Mouse (Mus musculus) MEL (cell line): ENCODE measurements at regions not wholly inside any gene's neighbourhood (a gene's known extent, or its start where the extent isn't known, plus 50 kb on each side); places are given as distances from the start of the nearest gene placed in this dataset.

Experiments
- DNase-seq: peaks from one replicate; pipeline ENCODE4 v3.0.0; 2011; ENCODE audit warnings: low read depth, low spot score
- H3K27ac ChIP-seq: 2 replicates; pipeline ENCODE4 v1.5.1; 2012; ENCODE audit warnings: low read depth, mild to moderate bottlenecking, control low read depth, low read length, moderate library complexity; ENCODE audit not compliant: control insufficient read depth
- H3K27me3 ChIP-seq, 2 experiments: fragments of 150-350 bp in 1 of 2; sonication (generic) in 1 of 2; 2 replicates each; pipeline ENCODE4 v1.6.1; 2012; ENCODE audit warnings: low read length in 2 of 2, mild to moderate bottlenecking in 2 of 2, improper control_type of control experiment in 1 of 2, moderate library complexity in 1 of 2; ENCODE audit not compliant: insufficient read depth in 2 of 2, control insufficient read depth in 1 of 2
- H3K36me3 ChIP-seq, 2 experiments: 2 replicates each; pipeline ENCODE4 v1.6.1; 2012 to 2014; ENCODE audit warnings: low read length in 2 of 2, improper control_type of control experiment in 1 of 2, inconsistent platforms in 1 of 2, mild to moderate bottlenecking in 1 of 2; ENCODE audit not compliant: insufficient read depth in 2 of 2, control insufficient read depth in 1 of 2
- H3K4me1 ChIP-seq, 2 experiments: fragments of 150-350 bp in 1 of 2; sonication (generic) in 1 of 2; 2 replicates each; pipeline ENCODE4 v1.6.1; 2012; ENCODE audit warnings: low read length in 2 of 2, improper control_type of control experiment in 1 of 2, mild to moderate bottlenecking in 1 of 2; ENCODE audit not compliant: insufficient read depth in 2 of 2, control insufficient read depth in 1 of 2
- H3K4me3 ChIP-seq, 2 experiments: fragments of 150-350 bp in 1 of 2; sonication (generic) in 1 of 2; 2 replicates each; pipeline ENCODE4 v1.5.1; 2012; ENCODE audit warnings: low read depth in 2 of 2, low read length in 2 of 2, mild to moderate bottlenecking in 2 of 2, moderate library complexity in 2 of 2, control low read depth in 1 of 2, improper control_type of control experiment in 1 of 2; ENCODE audit not compliant: control insufficient read depth in 1 of 2, insufficient read depth in 1 of 2
- H3K79me2 ChIP-seq: 2 replicates; pipeline ENCODE4 v1.6.1; 2012; ENCODE audit warnings: mild to moderate bottlenecking, low read length, moderate library complexity; ENCODE audit not compliant: control insufficient read depth, poor library complexity, insufficient read depth
- H3K9ac ChIP-seq: 2 replicates; pipeline ENCODE4 v1.6.1; 2012; ENCODE audit warnings: low read depth, mild to moderate bottlenecking, control low read depth, low read length, moderate library complexity; ENCODE audit not compliant: control insufficient read depth, poor library complexity, severe bottlenecking
- H3K9me3 ChIP-seq: fragments of 150-350 bp; sonication (generic); replicated peaks from 2 replicates; pipeline ENCODE4 v1.6.1; 2012; ENCODE audit warnings: mild to moderate bottlenecking, low read length, improper control_type of control experiment, moderate library complexity; ENCODE audit not compliant: insufficient read depth
- BHLHE40 ChIP-seq: IDR thresholded peaks from 2 replicates; pipeline ENCODE4 v1.6.1; 2012; ENCODE audit warnings: low read depth, mild to moderate bottlenecking, inconsistent platforms, low read length, improper control_type of control experiment, borderline replicate concordance
- CHD1 ChIP-seq: IDR thresholded peaks from 2 replicates; pipeline ENCODE4 v1.6.1; 2012; ENCODE audit warnings: low read depth, mild to moderate bottlenecking, inconsistent platforms, low read length, improper control_type of control experiment
- E2F4 ChIP-seq: IDR thresholded peaks from 2 replicates; pipeline ENCODE4 v1.6.1; 2011; ENCODE audit warnings: low read depth, low read length, improper control_type of control experiment, borderline replicate concordance
- ELF1 ChIP-seq: IDR thresholded peaks from 2 replicates; pipeline ENCODE4 v1.6.1; 2014; ENCODE audit warnings: low read depth, mild to moderate bottlenecking, inconsistent platforms, low read length, improper control_type of control experiment, moderate library complexity
- EP300 ChIP-seq, 2 experiments: IDR thresholded peaks; 2 replicates each; pipeline ENCODE4 v1.6.1; 2011; ENCODE audit warnings: improper control_type of control experiment in 2 of 2, low read length in 2 of 2, low read depth in 1 of 2, mild to moderate bottlenecking in 1 of 2
- GABPA ChIP-seq: IDR thresholded peaks from 2 replicates; pipeline ENCODE4 v1.6.1; 2012; ENCODE audit warnings: low read depth, mild to moderate bottlenecking, inconsistent platforms, low read length, improper control_type of control experiment, moderate library complexity
- HCFC1 ChIP-seq: IDR thresholded peaks from 2 replicates; pipeline ENCODE4 v1.6.1; 2012; ENCODE audit warnings: low read depth, mild to moderate bottlenecking, inconsistent platforms, low read length, improper control_type of control experiment, moderate library complexity
- JUND ChIP-seq: IDR thresholded peaks from 2 replicates; pipeline ENCODE4 v1.6.1; 2011; ENCODE audit warnings: low read depth, mild to moderate bottlenecking, improper control_type of control experiment, low read length
- MAX ChIP-seq: IDR thresholded peaks from 2 replicates; pipeline ENCODE4 v1.6.1; 2011; ENCODE audit warnings: low read length, improper control_type of control experiment
- MAZ ChIP-seq: IDR thresholded peaks from 2 replicates; pipeline ENCODE4 v1.6.1; 2012; ENCODE audit warnings: low read depth, mild to moderate bottlenecking, inconsistent platforms, low read length, improper control_type of control experiment
- MYC ChIP-seq: IDR thresholded peaks from 2 replicates; pipeline ENCODE4 v1.6.1; 2011; ENCODE audit warnings: low read depth, mild to moderate bottlenecking, low read length, improper control_type of control experiment, moderate library complexity
- NELFE ChIP-seq: IDR thresholded peaks from 2 replicates; pipeline ENCODE4 v1.6.1; 2011; ENCODE audit warnings: low read depth, low read length, improper control_type of control experiment
- NRF1 ChIP-seq: IDR thresholded peaks from 2 replicates; pipeline ENCODE4 v1.6.1; 2014; ENCODE audit warnings: low read depth, mild to moderate bottlenecking, inconsistent platforms, low read length, improper control_type of control experiment, moderate library complexity; ENCODE audit not compliant: poor library complexity, insufficient read depth, severe bottlenecking
- POLR2A ChIP-seq, 2 experiments: IDR thresholded peaks; 2 replicates each; pipeline ENCODE4 v1.6.1; 2011 to 2012; ENCODE audit warnings: low read length in 2 of 2, mild to moderate bottlenecking in 2 of 2, control low read depth in 1 of 2, improper control_type of control experiment in 1 of 2, low read depth in 1 of 2, moderate library complexity in 1 of 2; ENCODE audit not compliant: control insufficient read depth in 1 of 2, insufficient read depth in 1 of 2, poor library complexity in 1 of 2
- RAD21 ChIP-seq: IDR thresholded peaks from 2 replicates; pipeline ENCODE4 v1.6.1; 2011; ENCODE audit warnings: mild to moderate bottlenecking, low read depth, low read length, improper control_type of control experiment
- RCOR1 ChIP-seq: IDR thresholded peaks from 2 replicates; pipeline ENCODE4 v1.6.1; 2012; ENCODE audit warnings: low read depth, mild to moderate bottlenecking, inconsistent platforms, low read length, improper control_type of control experiment
- SIN3A ChIP-seq: IDR thresholded peaks from 2 replicates; pipeline ENCODE4 v1.6.1; 2012; ENCODE audit warnings: low read length, improper control_type of control experiment, inconsistent platforms
- TAL1 ChIP-seq: IDR thresholded peaks from 2 replicates; pipeline ENCODE4 v1.6.1; 2012; ENCODE audit warnings: mild to moderate bottlenecking, inconsistent platforms, low read length, moderate library complexity, mixed read lengths
- TBP ChIP-seq: IDR thresholded peaks from 2 replicates; pipeline ENCODE4 v1.8.0; 2011; ENCODE audit warnings: low read depth, low read length, improper control_type of control experiment
- USF2 ChIP-seq, 2 experiments: IDR thresholded peaks; 2 replicates each; pipeline ENCODE4 v1.6.1; 2011 to 2012; ENCODE audit warnings: improper control_type of control experiment in 2 of 2, low read length in 2 of 2, borderline replicate concordance in 1 of 2, inconsistent platforms in 1 of 2, low read depth in 1 of 2, mild to moderate bottlenecking in 1 of 2; ENCODE audit not compliant: insufficient read depth in 1 of 2
- ZKSCAN1 ChIP-seq: IDR thresholded peaks from 2 replicates; pipeline ENCODE4 v1.6.1; 2012; ENCODE audit warnings: low read depth, mild to moderate bottlenecking, inconsistent platforms, low read length, improper control_type of control experiment, moderate library complexity
- ZMIZ1 ChIP-seq: IDR thresholded peaks from 2 replicates; pipeline ENCODE4 v1.6.1; 2012; ENCODE audit warnings: low read depth, mild to moderate bottlenecking, inconsistent platforms, low read length, improper control_type of control experiment, moderate library complexity

DNA sequence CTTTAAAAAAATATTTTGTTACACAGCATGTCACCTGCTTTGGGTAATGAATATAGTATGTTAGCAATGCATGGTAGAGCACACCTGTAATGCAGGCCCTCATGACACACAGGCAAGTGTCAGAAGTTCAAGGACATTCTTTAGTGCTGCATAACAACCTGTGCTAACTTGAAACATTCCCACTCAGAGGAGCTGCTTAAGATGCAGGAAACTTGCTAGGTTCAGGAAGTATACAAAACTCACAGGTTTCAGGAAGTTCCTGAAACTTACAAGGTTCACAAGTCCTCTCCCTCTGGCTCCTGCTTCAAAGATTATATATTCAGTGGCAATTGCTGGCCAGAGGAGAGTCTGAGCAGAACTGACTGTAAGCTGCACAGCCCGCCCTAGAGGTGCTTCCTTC is 73.0 kb downstream of the Tmco5 start:
- no peak for DNase-seq
- Histone ChIP-seq H3K9ac (no peak overlapping the region), H3K4me1 (no peaks in the 10 kb centered on the region), H3K4me3 (no peak overlapping the region), H3K27ac (no peak overlapping the region), H3K9me3 (no peaks in the 10 kb centered on the region), H3K79me2 (no peaks in the 10 kb centered on the region), H3K36me3 (no peaks in the 10 kb centered on the region), H3K27me3 (no peaks in the 10 kb centered on the region; a peak in 1 of 4 replicates)
- no peak for TF ChIP-seq NELFE
- TF ChIP-seq RCOR1, result no peak
- TF ChIP-seq POLR2A (IDR thresholded peaks at IDR 0.05; ENCODE audit: control insufficient read depth in 1 of 2, insufficient read depth in 1 of 2, low read depth in 1 of 2, low read length in 2 of 2, poor library complexity in 1 of 2), result no peak
- no peak for TF ChIP-seq BHLHE40
- no peak for TF ChIP-seq SIN3A
- TF ChIP-seq ZMIZ1, result no peak
- no peak for TF ChIP-seq JUND
- TF ChIP-seq MAZ, result no peak
- no peak for TF ChIP-seq USF2 (IDR thresholded peaks at IDR 0.05; ENCODE audit: borderline replicate concordance in 1 of 2, insufficient read depth in 1 of 2, low read depth in 1 of 2, low read length in 2 of 2)
- TF ChIP-seq NRF1, result no peak
- TF ChIP-seq MYC, result no peak
- no peak for TF ChIP-seq TBP
- TF ChIP-seq ELF1, result no peak
- no peak for TF ChIP-seq EP300 (IDR thresholded peaks at IDR 0.05; ENCODE audit: low read depth in 1 of 2, low read length in 2 of 2)
- TF ChIP-seq CHD1, result no peak
- TF ChIP-seq MAX, result no peak
- no peak for TF ChIP-seq GABPA
- no peak for TF ChIP-seq ZKSCAN1

DNA sequence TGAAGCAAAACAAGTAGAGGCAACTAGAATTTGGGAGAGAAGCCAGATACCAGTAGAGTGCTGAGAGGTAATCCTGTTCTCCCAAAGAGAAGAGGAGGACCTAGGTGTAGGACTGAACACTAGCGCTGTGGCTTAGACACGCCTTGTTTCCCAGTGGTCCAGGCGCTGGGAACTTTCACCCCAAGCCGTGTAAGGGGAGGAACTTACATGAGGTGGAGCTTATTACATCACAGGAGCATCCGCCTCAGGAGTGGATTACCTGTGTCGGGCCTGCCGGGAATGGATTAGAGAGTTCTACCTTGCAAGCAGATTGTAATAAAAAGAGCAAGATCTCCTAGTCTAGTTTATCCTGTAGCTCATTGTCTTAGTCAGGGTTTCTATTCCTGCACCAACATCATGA is 75.8 kb downstream of the Tmco5 start:
- H3K9me3 ChIP-seq, result no peaks in the 10 kb centered on the region
- H3K4me1 ChIP-seq, result no peaks in the 10 kb centered on the region
- no peak overlapping the region for H3K9ac ChIP-seq
- no peak overlapping the region for H3K27ac ChIP-seq
- no peaks in the 10 kb centered on the region for H3K79me2 ChIP-seq
- no peak overlapping the region for H3K4me3 ChIP-seq
- TF ChIP-seq E2F4, result no peak
- TF ChIP-seq RAD21, result no peak
- TF ChIP-seq ZMIZ1, result no peak
- no peak for TF ChIP-seq GABPA
- no peak for TF ChIP-seq HCFC1
- no peak for TF ChIP-seq TAL1
- TF ChIP-seq JUND, result no peak
- no peak for DNase-seq
- H3K36me3 ChIP-seq, result no peaks in the 10 kb centered on the region
- no peaks in the 10 kb centered on the region; a peak in 1 of 4 replicates for H3K27me3 ChIP-seq
